Mouse (Mus musculus) adrenal gland, postnatal 36 days (tissue): Measurements from ENCODE around the gene Cdkn2d. TPM values are rescaled to one million over a fixed set of nuclear protein-coding genes. Genes with fewer than 3 reads are reported as not detected.

ENCODE experiments used
- DNase-seq, 2 experiments: peaks; one replicate each; pipeline ENCODE4 v3.0.0; 2021; ENCODE audit warnings: mixed read lengths in 1 of 2
- total RNA-seq, 2 experiments: library from RNA; stranded (reverse); gene quantifications; 2 replicates each; pipeline ENCODE4 v1.2.3; 2021

The Cdkn2d gene
- total RNA-seq, 2 experiments from 2014 or later: 14.2 to 16.0 TPM

- DNase-seq: peak; percentile 42 to 46
These were observed 46.6 kb downstream of the Cdkn2d start for GRCm38 (mm10) chr9:21244428-21245112.

GRCm38 (mm10) chr9:21243826-21244427 lies 47.3 kb downstream of the Cdkn2d start:
- no peak for DNase-seq

GRCm38 (mm10) chr9:21241343-21241742 lies 49.9 kb downstream of the Cdkn2d start:
- peak; percentile 73 to 85 for DNase-seq

GRCm38 (mm10) chr9:21239465-21239848 lies 51.8 kb downstream of the Cdkn2d start:
- DNase-seq: no peak

GRCm38 (mm10) chr9:21238733-21239464 lies 52.3 kb downstream of the Cdkn2d start, which contains the start of gene Keap1:
TSS of gene Keap1 (minus strand) at chr9:21239361.
- peak; percentile 89 to 92 for DNase-seq

Other genes with a start within 250 kb of the Cdkn2d start
- not detected for gene Zglp1, start 224.3 kb downstream of the Cdkn2d start, total RNA-seq
- under 1 TPM; 0.30 to 0.46 TPM for gene Gm49373, start 218.3 kb downstream of the Cdkn2d start, total RNA-seq
- gene Fdx1l, start 217.8 kb downstream of the Cdkn2d start, total RNA-seq: 10 to 100 TPM; 33.8 to 42.2 TPM
- gene Gm38431, start 199.4 kb downstream of the Cdkn2d start, total RNA-seq: under 1 TPM; 0.60 to 0.82 TPM
- gene Raver1, start 199.4 kb downstream of the Cdkn2d start, total RNA-seq: 10 to 100 TPM; 50.0 to 57.1 TPM
- 10 to 100 TPM; 14.6 to 15.2 TPM for gene Tyk2, start 160.2 kb downstream of the Cdkn2d start, total RNA-seq
- 100 to 1,000 TPM; 180 to 201 TPM for gene Cdc37, start 141.4 kb downstream of the Cdkn2d start, total RNA-seq
- 10 to 100 TPM in 1 of 2 experiments, 1 to 10 TPM in 1; 8.6 to 10.6 TPM for gene Pde4a, start 125.7 kb downstream of the Cdkn2d start, total RNA-seq
- 10 to 100 TPM; 45.8 to 46.0 TPM for gene Keap1, start 52.0 kb downstream of the Cdkn2d start, total RNA-seq
- under 1 TPM in 1 of 2 experiments, not detected in 1; 0.99 TPM for gene S1pr5, start 43.0 kb downstream of the Cdkn2d start, total RNA-seq
- gene Atg4d, start 26.1 kb downstream of the Cdkn2d start, total RNA-seq: 10 to 100 TPM; 39.1 to 39.5 TPM
- gene Kri1, start 3.4 kb downstream of the Cdkn2d start, total RNA-seq: 10 to 100 TPM; 24.8 to 32.2 TPM
- not detected for gene Ap1m2, start 20.9 kb upstream of the Cdkn2d start, total RNA-seq
- gene Slc44a2, start 29.3 kb upstream of the Cdkn2d start, total RNA-seq: 10 to 100 TPM; 35.2 to 54.2 TPM
- gene Ilf3, start 76.5 kb upstream of the Cdkn2d start, total RNA-seq: 10 to 100 TPM; 52.6 to 66.1 TPM
- gene Qtrt1, start 120.4 kb upstream of the Cdkn2d start, total RNA-seq: 10 to 100 TPM; 13.6 to 17.7 TPM
- gene Dnm2, start 133.5 kb upstream of the Cdkn2d start, total RNA-seq: 100 to 1,000 TPM in 1 of 2 experiments, 10 to 100 TPM in 1; 99.8 to 102 TPM
- gene Tmed1, start 218.8 kb upstream of the Cdkn2d start, total RNA-seq: 10 to 100 TPM; 30.3 to 39.1 TPM
- 1 to 10 TPM; 1.5 to 2.9 TPM for gene AB124611, start 234.8 kb upstream of the Cdkn2d start, total RNA-seq